Mouse (Mus musculus) erythroblast, embryonic 14.5 days (primary cell): Measurements from ENCODE around the gene Gnb5.

Experiments used
- GATA1 ChIP-seq: IDR thresholded peaks from 2 replicates; pipeline ENCODE4 v1.6.1; 2012; ENCODE audit warnings: low read length, inconsistent platforms, mixed read lengths
- TAL1 ChIP-seq: IDR thresholded peaks from 3 replicates; pipeline ENCODE4 v1.6.1; 2012; ENCODE audit warnings: low read length, inconsistent platforms, mixed read lengths

- no peak for TF ChIP-seq TAL1
- no peak for TF ChIP-seq GATA1
Observed at GRCm38 (mm10) chr9:75348641-75349040, 42.6 kb downstream of the Gnb5 start.
